Mouse (Mus musculus) c-Kit-positive CD71-negative TER-119-negative erythroid progenitor cells, embryonic 14.5 days (primary cell): ENCODE measurements around the gene Gm20388.

ENCODE experiments used
- DNase-seq: peaks from one replicate; pipeline ENCODE4 v3.0.0-alpha.2; 2013; ENCODE audit warnings: low read depth

Gm20388 gene

DNA sequence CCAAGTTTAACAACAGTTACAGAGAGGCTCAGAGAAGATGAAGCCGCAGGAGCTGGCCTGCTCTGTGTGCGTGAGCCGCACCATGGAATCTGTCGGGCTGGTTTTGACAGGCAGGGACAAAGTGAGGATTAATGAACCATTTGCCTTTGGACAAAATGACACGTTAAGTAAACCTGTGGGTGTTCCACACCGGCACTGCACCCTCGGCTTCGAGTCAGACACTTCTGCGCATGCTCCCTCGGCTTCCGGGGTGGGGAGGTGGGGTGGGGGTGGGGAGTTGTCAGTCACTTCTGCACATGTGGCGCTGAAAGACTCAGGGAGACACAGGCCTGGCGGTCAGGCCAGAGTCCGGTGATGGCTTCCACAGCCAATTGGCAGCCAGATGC lies 1352.7 kb downstream of the Gm20388 start:
- DNase-seq, result no peak

DNA sequence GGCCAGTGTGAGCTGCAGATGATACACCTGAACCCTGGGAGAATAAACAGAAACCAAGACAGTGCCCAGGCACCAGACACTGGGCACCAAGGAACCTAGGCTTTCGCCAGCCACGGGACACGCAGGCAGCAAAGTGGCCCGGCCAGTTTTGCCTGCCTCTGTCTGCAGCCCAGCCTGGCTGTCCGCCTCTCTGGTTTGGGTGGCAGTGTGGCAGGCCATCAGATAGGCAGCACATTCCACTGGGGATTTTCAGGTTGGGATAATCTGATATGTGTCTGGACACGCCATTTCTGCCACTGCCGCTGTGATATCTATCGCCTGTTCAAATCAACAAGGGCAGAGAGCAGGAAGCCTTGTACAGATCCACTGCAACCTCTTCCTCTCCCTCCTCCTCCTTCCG lies 1353.6 kb downstream of the Gm20388 start:
- no peak for DNase-seq

DNA sequence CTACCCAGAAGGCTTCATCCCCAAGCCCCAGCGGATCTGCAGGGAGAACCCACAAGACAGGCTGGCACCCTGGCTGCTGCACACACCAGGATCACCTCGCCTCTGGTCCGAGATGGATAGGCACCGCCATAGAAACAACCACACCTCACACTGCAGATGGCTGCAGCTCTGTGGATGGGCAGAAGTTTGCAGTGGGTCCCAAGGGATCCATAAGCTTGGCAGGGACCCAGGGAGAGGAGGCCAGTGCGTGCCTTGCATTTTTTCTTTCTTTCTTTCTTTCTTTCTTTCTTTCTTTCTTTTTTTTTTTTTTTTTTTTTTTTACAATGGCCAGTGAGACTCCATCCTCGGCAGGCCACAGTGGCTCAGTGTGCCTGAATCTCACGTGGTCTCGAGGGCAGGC lies 1360.9 kb downstream of the Gm20388 start:
- no peak for DNase-seq

DNA sequence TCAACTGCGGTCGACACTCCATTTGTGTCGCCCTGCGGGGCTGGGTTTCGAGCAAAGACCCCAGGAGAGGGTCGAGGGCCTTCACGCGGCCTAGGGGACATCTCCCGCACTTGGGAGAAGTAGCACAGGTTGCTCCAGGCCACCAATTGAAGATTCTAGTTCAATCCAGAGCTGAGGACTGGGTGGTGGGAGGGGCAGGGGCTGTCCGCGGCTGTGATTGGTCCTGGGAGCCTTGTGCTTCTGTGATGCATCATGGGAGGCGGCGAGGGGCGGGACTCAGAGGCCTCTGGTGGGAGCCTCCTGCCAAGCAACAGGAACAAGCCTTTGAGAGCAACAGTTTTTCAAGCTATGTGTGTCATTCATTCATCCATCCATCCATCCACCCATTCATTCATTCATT lies 1362.6 kb downstream of the Gm20388 start:
- no peak for DNase-seq

DNA sequence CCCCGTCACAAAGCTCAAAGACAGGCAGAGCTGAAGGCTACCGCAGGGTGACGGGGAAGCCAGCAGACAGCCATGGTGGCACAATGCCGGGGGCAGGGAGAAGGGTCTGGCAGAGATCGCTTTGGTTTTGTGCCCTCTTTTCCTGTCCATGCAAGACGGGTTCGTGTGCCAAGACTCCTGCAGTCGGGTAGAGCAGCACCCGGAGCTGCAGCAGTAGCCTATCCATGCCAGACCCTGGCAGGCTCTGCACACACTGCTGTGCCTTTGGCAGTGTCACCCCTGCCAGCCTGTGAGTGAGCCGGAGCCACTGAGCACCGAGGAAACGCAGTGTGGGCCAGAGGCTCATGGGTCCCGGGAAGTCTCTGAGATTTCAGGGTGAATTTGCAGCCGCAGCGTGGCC lies 1363.0 kb downstream of the Gm20388 start:
- no peak for DNase-seq

DNA sequence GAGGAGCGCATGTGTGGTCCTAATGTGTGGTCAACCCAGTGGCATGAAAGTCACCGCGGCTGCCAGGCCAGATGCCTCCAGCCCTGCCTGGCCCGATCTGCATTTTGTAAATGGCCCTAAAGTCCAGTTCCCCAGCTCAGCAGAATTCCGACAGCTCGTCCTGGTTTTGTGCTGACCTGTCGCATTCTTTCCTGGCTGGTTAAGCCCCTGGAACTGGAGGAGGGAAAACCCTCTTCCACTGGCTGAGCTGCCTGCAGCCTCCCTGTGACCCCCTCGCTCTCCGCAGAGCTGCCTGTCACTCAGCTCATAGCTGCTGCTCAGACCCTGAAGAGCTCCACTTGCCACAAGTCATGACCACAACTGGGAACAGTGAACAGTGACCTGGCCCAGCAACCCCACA lies 1369.8 kb downstream of the Gm20388 start:
- DNase-seq, result no peak

DNA sequence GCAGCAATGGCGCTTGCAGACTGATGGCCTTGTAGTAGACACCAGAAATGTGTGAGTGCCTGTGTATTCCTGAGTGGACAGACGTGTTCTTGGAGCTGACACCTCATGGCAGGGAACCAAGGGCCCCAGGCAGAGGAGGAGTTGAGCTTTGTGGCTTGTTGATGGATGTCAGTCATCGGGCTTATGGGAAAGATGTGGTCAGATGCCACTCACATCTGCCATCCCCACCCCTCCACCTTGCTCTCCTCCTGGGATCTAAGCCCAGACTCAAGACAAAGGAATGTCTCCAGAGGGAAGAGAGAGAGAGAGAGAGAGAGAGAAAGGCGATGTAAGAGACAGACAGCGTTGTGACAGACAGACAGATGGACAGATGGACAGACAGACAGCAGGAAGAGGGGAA lies 1378.7 kb downstream of the Gm20388 start:
- no peak for DNase-seq

DNA sequence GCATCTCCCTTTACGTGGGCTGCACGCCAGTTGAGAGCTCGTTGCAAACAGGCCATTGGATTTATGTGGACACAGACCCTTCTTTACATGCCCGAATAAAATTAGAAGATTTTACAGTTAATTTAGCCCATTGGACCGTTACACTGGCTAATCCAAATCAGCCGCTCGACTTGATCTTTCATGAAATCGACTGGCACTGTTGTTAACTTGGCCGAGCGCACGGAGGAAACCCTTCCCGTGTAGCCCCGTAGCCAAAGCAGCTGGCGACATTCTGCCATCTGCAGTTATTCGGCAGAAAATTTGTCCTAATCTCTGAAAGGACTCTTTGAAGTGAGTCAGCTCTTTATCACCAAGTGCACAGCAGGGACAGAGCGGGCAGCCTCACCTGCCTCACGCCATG lies 1379.9 kb downstream of the Gm20388 start:
- no peak for DNase-seq

DNA sequence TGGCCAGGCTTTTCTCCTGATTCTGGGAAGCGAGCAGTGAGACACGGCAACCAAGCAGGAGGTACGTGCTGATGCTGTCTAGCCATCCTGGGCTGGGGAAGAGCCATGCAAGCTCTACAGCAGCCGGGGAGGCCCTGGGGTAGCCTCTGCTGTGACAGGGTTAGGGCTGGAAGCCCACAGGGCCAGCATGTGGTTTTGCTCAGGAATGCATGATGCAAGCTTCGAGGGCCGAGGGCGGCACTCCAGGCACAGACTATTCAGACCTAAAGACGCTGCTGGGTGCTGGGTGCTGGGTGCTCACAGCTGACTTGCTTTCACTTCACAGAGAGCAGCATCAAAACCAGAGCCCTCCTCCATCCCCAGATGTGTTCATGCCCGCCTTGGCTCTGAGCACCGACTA lies 1382.8 kb downstream of the Gm20388 start:
- DNase-seq, result no peak

DNA sequence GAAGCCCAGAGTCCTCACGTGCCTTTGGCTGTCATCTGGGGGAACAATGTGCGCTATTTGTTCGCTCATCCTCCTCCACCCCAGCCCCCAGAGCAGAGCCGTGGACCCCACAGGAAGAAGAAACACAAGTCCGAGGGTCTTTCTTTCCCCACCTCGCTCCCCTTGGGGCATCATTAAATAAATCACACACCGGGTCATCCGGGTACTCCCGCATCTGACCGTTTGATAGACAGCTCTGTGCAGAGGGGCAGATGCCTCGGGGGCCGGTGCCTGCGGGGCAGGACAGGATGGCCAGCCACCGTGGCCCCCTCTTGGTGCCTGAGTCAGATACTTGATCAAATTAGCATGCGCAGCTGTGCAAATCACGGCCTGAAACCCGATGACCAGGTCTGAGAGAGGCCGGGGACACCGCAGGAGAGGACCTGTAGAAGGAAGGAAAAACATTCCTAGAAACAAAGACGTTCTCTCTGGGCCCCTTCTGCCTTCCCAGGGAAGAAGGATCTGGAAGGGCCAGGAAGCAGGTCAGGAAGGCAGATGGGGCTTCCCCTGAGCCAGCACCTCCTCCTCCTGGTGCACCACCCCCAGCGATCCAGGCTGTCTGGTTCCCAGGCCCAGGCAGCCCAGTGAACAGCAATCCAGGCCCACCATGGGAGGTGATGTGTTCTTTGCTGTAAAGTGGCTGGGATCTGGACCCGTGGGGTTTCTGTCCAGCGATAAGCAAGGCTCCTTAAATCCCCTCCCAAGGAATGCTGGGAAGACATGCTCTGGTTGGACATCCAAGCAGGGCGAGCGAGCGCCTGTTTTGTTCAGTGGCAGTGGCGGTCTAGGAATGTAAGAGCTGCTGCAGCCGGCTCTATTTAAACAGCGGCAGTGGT lies 1383.8 kb downstream of the Gm20388 start:
- DNase-seq, result no peak

DNA sequence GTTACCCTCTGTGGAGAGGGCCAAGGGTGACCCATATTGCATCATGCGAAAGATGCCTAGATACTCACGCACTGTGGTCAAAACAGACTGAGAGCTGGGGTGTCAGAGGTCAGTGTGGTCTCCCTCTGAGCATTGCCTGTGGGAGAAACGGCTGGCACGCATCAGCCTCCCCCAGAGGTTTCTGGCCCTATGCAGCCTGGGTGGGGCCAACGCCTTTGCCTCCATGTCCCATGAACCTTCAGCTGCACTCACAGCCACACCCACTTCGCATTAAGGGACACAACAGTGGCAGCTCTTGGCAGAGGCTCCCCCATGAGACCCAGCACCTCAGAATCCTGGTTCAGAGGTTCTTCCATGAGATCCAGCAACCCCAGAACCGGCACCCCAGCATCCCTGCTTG lies 1385.4 kb downstream of the Gm20388 start:
- DNase-seq, result no peak

DNA sequence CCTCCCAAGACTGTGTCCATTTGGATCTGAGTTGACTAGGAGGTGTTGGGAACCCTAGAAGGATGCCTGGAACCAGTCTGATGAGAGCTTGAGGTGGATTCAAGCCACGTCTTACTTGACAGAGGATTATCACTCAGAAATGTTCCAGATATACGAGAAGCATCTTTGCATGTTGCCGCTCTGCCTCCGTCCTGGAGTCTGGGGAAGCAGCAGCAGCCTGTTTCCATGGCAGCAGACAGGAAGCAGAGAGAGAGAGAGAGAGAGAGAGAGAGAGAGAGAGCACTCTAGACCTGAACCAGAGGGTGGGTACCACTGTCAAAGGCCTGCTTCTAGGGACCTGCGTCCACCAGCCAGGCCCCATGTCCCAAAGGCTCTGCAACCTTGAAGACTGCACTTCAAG lies 1386.0 kb downstream of the Gm20388 start:
- no peak for DNase-seq

DNA sequence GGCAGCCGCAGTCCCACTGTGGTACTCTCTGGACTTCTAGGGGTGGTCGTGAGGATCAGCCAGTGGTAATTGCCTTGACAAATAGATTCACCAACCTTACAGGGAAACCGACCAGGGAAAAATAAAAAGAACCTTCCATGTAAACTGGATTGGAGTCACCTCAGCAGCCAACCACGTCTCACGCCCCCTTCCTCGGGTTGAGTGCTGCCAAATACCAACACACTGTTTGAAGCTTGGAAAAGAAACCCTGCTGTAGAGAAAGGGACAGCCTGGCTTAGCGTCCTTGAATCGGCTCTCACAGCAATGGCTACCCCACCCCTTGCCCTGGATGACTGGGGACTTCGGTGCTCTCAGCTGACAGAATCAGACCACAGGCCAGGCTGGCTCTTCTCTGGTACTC lies 1386.7 kb downstream of the Gm20388 start:
- no peak for DNase-seq

DNA sequence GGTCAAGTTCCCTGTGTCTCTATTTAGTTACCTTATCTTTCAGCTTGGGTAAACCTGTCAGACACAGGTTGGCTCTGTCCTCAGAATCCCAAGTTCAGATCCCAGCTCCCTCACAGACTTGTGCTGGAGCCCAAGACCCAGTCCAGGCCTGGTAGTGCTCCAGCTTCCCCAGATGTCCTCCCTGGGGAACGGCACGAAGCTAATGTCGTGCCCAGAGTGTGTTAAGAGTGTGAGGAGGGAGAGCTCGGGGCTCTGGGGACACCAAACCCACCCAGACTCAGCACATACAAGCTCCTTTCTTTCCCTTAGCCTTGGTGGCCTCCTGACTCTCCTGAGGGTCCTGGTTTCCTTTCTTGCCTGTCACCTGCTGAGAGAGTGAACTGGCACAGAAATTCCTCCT lies 1389.4 kb downstream of the Gm20388 start:
- DNase-seq, result no peak

DNA sequence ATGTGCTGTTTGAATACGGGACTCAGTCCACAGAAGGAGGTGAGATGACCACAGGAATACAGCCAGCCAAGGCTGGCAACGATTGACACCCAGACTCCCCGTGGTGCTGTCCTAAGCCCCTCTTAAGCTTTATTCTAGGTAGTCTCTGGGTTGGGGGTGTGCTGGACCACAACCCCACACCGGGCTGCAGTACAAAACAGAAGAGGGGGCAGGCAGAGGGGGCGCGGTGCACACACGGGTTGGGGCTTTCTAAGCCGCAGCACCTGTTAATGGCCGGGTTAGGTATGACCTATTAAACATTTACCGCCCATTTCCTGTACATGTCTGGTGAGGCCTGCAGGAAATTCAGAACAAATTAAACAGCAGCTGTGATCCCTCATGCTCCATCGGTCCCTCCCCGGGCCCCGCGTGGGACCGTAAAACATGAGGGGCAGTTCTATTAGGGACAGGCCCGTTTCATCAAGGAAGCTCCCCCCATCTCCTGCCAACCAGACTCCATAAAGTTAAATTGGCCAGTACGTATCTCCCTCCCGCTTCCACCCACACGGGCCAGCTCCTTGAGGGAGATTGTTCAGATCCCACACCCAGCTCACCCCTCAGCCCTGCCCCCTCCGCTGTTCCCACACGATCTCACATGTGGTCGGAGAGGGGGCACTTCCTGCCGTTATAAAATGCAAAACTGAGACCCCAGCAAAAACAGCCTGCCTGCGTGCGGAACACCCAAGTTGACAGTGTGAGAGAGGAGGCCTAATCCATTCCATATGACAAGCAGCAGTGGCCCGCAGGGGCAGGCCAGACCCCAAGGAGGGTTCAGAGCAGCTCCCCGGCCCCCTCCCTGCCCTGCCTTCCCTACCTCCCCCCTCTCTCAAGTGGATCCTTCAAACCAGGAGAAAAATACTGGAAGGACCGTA lies 1390.1 kb downstream of the Gm20388 start:
- no peak for DNase-seq

DNA sequence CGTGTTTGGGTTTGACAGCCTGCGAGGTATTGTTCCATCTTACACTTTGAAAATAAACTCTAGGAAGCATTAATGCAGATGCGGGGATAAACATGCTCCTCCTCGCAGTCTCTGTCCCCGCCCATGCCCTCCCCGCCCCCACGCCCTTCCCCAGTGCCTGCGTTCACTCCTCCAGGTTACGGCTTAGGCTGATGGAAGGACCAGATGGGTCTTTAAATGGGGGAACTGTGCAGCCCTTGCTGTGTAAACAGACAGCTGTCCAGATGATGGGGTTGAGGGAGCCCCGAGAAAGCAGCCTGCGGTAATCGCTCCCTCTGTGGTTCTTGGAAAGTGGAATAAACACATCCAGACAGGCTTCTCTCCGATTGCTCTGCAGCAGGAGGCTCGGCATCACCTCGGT lies 1390.8 kb downstream of the Gm20388 start:
- DNase-seq, result no peak

DNA sequence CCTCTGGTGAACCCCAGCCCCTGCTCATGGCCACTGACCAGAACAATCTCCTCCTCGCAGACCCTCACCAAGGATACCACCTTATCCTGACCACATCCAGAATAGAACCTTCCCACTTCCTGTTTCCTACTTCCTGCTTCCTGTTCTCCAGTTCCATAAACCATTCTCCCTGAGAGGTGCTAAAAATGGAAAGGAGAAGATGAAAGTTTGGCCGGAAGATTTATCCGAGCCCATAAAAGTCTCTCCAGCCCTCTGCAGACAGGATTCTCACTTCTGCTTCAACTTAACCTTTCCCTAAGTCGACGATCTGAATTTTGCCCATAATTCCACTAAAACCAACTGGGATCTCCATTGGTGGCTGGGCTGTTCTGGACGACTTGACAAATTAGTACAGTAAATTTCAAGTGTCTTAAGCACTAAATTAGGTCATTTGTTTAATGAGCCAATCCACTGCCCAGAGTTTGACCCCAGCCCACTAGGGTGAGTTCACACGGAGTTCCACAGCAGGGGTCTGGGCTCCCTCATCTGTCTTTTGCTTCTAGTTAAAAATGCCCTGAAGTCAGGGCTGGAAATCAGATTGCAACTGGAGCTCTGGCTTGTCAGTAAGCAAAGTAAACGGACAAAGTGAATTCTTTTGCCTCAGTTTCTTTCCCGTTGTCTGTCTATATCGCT lies 1391.5 kb downstream of the Gm20388 start:
- DNase-seq, result no peak

DNA sequence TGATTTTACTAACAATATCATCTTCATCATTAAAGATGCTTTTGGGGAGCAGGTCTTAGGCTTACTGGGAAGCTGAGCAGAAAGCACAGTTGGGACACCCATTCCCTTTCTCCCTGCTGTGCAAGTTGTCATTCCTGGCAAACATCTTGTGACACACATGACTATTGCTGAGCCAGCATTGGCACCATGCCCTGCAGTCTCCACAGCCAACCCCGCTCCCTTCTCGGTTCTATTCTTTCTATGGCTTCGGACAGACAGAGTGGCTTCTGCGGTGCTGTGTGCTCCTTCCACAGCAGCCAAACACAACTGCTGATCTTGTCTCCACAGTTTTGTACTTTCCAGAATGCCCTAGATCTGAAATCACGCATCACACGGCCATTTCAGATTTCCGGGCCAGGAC lies 1397.1 kb downstream of the Gm20388 start:
- DNase-seq, result no peak

DNA sequence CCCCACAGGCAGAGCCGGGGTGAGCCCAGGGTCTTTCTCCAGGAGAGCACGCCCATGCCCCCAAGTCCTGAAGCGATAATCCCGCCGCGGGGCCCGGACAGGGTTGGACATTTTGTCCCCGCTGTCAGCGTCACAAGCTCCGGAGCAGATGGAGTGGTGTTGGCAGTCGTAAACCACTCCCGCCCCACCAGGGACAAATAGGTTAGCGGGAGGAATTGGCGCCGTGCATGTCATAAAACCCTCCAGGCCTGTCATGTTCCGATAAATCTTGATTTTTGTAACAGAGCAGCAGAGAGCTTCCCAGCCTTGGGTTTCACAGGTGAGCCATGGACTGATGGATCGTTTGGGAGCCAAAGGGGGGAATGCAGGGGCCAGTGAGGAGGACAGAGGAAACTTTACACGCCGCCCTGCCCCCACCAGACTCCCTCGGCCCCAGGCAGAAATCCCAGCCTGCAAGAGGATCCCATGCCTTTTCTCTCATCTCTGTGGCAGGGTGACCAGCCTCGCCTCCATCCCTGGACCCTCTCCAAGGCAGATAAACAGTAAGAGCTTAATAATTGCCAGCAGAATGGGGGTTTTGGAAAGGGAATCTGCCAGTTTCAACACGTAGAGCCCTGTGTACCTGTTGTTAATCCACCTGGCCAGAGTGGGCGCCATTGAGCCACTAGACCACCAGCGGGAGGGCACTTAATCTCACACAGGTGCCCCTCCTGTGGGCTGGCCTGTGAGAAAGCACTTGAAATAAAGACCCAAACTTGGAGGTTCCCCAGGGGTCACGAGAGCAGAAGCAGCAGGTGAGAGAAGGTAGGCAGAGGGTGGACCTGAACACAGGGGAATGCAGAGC lies 1400.6 kb downstream of the Gm20388 start:
- DNase-seq, result no peak

DNA sequence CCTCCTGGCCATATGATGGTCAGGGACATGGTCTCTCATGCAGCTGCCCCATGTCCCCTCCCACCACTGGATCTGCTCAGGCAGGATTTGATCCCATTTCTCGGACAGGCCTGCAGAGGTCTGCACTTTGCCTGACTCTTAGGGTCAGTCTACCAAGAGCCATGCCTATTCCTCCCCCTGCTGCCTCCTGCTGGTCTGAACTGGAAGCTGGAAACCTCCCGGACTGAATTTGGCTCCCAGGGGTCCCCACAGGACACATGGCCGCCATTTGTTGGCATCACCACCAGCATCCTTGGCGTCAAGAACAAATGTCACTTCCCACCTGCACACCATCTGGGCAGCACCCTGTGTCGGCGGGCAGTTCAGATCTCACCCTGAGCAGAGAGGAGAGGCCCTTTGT lies 1402.8 kb downstream of the Gm20388 start:
- DNase-seq, result no peak

DNA sequence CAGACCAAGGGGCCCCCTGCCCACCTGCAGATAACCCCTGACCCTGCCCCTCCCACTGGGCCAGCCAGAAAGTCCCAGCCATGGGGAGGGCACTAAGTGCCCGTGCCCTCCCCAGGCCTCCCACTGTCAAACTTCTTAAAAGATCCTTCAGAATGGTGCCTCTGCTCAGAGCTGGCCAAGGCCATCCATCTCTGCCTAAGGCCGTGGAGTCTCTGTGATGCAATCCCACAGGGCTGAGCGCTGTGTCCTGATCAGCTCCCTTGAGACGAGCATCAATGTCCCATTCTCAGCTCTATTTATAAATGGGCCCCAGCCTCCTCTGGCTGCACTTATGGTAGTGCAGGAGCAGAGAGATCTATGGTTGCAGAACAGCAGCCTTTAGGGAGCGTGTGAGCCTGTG lies 1403.4 kb downstream of the Gm20388 start:
- DNase-seq, result no peak

DNA sequence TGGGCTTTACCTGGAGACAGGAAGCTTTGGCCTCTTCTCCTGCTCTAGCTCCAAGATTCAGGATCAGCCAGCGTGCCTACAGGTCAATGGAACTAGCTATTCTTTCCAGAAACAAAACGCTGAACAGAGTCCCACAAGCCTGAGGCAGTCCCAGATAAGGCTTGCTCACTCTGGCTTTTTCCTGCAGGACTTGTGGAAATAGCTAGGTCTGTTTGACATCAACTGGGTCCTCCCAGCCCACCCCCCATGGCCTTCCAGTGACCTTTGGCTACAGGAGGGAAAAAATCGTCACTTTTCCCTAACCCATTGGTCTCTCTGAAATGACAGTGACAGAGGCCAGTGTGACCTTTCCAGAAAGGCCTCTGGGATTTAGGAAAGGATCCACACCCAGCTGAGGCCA lies 1404.9 kb downstream of the Gm20388 start:
- no peak for DNase-seq
